Mouse (Mus musculus): ENCODE data around the gene Eef1akmt1. TPM values are rescaled to one million over a fixed set of nuclear protein-coding genes. Genes with fewer than 3 reads are reported as not detected.

Gene Eef1akmt1
- total and polyA plus RNA-seq, 3 experiments: 40.6 to 51.0 TPM; not detected in 1

GRCm38 (mm10) chr14:57525388-57526049, 45.9 kb downstream of the Eef1akmt1 start:
- H3K27ac ChIP-seq (ENCODE audit: control insufficient read depth, low read depth, low read length): no peak overlapping the region
- peaks cover 4 to 5% of the 10 kb centered on the region in 2 experiments; a peak in 1 of 4 replicates for H3K27me3 ChIP-seq (ENCODE audit: control insufficient read depth in 1 of 2, insufficient read depth in 2 of 2, low read length in 2 of 2)
- TF ChIP-seq MXI1 (IDR thresholded peaks at IDR 0.05; ENCODE audit: low read depth, low read length) (peak; percentile 12; the same call in 1 of the 2 replicates), SMC3 (IDR thresholded peaks at IDR 0.05; ENCODE audit: low read depth, low read length) (no peak)
- peaks cover 2 to 23% of the 10 kb centered on the region in 2 experiments; a peak in 3 of 4 replicates for H3K4me1 ChIP-seq (ENCODE audit: control insufficient read depth in 1 of 2, insufficient read depth in 2 of 2, low read length in 2 of 2)
- DNase-seq (ENCODE audit: low read depth, low spot score): peak; percentile 75
- peaks cover 0 to 7% of the 10 kb centered on the region in 2 experiments; a peak in 2 of 4 replicates for H3K36me3 ChIP-seq (ENCODE audit: control insufficient read depth in 1 of 2, insufficient read depth in 2 of 2, low read length in 2 of 2)
- no peaks in the 10 kb centered on the region for H3K9me3 ChIP-seq (replicated peaks; ENCODE audit: insufficient read depth, low read length)
- H3K79me2 ChIP-seq (ENCODE audit: control insufficient read depth, insufficient read depth, low read length, poor library complexity): no peaks in the 10 kb centered on the region
- H3K4me3 ChIP-seq (ENCODE audit: control insufficient read depth in 1 of 2, insufficient read depth in 1 of 2, low read depth in 2 of 2, low read length in 2 of 2): peak overlapping the region; percentile 47 to 72
- H3K9ac ChIP-seq (ENCODE audit: control insufficient read depth, low read depth, low read length, poor library complexity, severe bottlenecking): peak overlapping the region; percentile 59

- Histone ChIP-seq H3K27me3 (ENCODE audit: control insufficient read depth in 1 of 2, insufficient read depth in 2 of 2, low read length in 2 of 2) (peaks cover 4 to 5% of the 10 kb centered on the region in 2 experiments; a peak in 1 of 4 replicates), H3K27ac (ENCODE audit: control insufficient read depth, low read depth, low read length) (no peak within 1 kb of the TSS), H3K4me3 (ENCODE audit: control insufficient read depth in 1 of 2, insufficient read depth in 1 of 2, low read depth in 2 of 2, low read length in 2 of 2) (peak within 1 kb of the TSS; percentile 72 to 74), H3K4me1 (ENCODE audit: control insufficient read depth in 1 of 2, insufficient read depth in 2 of 2, low read length in 2 of 2) (peaks cover 2 to 23% of the 10 kb centered on the region in 2 experiments; a peak in 3 of 4 replicates), H3K79me2 (ENCODE audit: control insufficient read depth, insufficient read depth, low read length, poor library complexity) (no peaks in the 10 kb centered on the region), H3K9ac (ENCODE audit: control insufficient read depth, low read depth, low read length, poor library complexity, severe bottlenecking) (peak within 1 kb of the TSS; percentile 73), H3K36me3 (ENCODE audit: control insufficient read depth in 1 of 2, insufficient read depth in 2 of 2, low read length in 2 of 2) (peaks cover 0 to 7% of the 10 kb centered on the region in 2 experiments; a peak in 2 of 4 replicates), H3K9me3 (replicated peaks; ENCODE audit: insufficient read depth, low read length) (no peaks in the 10 kb centered on the region)
- peak; percentile 51 for DNase-seq (ENCODE audit: low read depth, low spot score)
- TF ChIP-seq MYB (IDR thresholded peaks at IDR 0.05; ENCODE audit: low read depth, low read length) (no peak), MXI1 (IDR thresholded peaks at IDR 0.05; ENCODE audit: low read depth, low read length) (peak; percentile 24; the same call in 1 of the 2 replicates)
Measured at GRCm38 (mm10) chr14:57524671-57525387, 46.6 kb downstream of the Eef1akmt1 start, which contains the start of gene Il17d. Il17d (plus strand) TSS chr14:57524777.

GRCm38 (mm10) chr14:57523762-57524161, 47.6 kb downstream of the Eef1akmt1 start:
- Histone ChIP-seq H3K4me3 (ENCODE audit: control insufficient read depth in 1 of 2, insufficient read depth in 1 of 2, low read depth in 2 of 2, low read length in 2 of 2) (no peak overlapping the region), H3K79me2 (ENCODE audit: control insufficient read depth, insufficient read depth, low read length, poor library complexity) (no peaks in the 10 kb centered on the region), H3K4me1 (ENCODE audit: control insufficient read depth in 1 of 2, insufficient read depth in 2 of 2, low read length in 2 of 2) (peaks cover 2 to 13% of the 10 kb centered on the region in 2 experiments; a peak in 3 of 4 replicates), H3K27me3 (ENCODE audit: control insufficient read depth in 1 of 2, insufficient read depth in 2 of 2, low read length in 2 of 2) (peaks cover 4 to 5% of the 10 kb centered on the region in 2 experiments; a peak in 1 of 4 replicates), H3K9me3 (replicated peaks; ENCODE audit: insufficient read depth, low read length) (no peaks in the 10 kb centered on the region), H3K36me3 (ENCODE audit: control insufficient read depth in 1 of 2, insufficient read depth in 2 of 2, low read length in 2 of 2) (peaks cover 0 to 4% of the 10 kb centered on the region in 2 experiments; a peak in 2 of 4 replicates), H3K27ac (ENCODE audit: control insufficient read depth, low read depth, low read length) (no peak overlapping the region), H3K9ac (ENCODE audit: control insufficient read depth, low read depth, low read length, poor library complexity, severe bottlenecking) (no peak overlapping the region)
- no peak for DNase-seq (ENCODE audit: low read depth, low spot score)
- no peak for TF ChIP-seq CHD1 (IDR thresholded peaks at IDR 0.05; ENCODE audit: low read depth, low read length)
- TF ChIP-seq MAZ (IDR thresholded peaks at IDR 0.05; ENCODE audit: low read depth, low read length): no peak
- no peak for TF ChIP-seq BHLHE40 (IDR thresholded peaks at IDR 0.05; ENCODE audit: borderline replicate concordance, low read depth, low read length)
